Mouse (Mus musculus) bone marrow macrophage, adult 2 months (primary cell): ENCODE measurements around the gene Zfp386. TPM values are rescaled to one million over a fixed set of nuclear protein-coding genes. Genes with fewer than 3 reads are reported as not detected.

Experiments
- H3K27ac ChIP-seq: 2 replicates; pipeline ENCODE4 v1.5.1; 2012; ENCODE audit warnings: low read depth, low read length; ENCODE audit not compliant: insufficient read depth
- H3K4me1 ChIP-seq: 2 replicates; pipeline ENCODE4 v1.6.1; 2012; ENCODE audit warnings: low read length; ENCODE audit not compliant: control insufficient read depth, insufficient read depth
- H3K4me3 ChIP-seq: 2 replicates; pipeline ENCODE4 v1.5.1; 2012; ENCODE audit warnings: mild to moderate bottlenecking, low read length, moderate library complexity; ENCODE audit not compliant: insufficient read depth
- CTCF ChIP-seq: IDR thresholded peaks from 2 replicates; pipeline ENCODE4 v1.5.1; 2012; ENCODE audit warnings: low read depth, mild to moderate bottlenecking, low read length, moderate library complexity
- POLR2A ChIP-seq: IDR thresholded peaks from 2 replicates; pipeline ENCODE4 v1.6.1; 2012; ENCODE audit warnings: mild to moderate bottlenecking, low read depth, low read length, borderline replicate concordance
- polyA plus RNA-seq: library from polyadenylated mRNA; stranded (reverse); fragments of >200 nt; gene quantifications from 2 replicates; pipeline ENCODE4 v1.2.4, GENCODE M21; 2012; ENCODE audit not compliant: missing spikeins, insufficient read depth, insufficient read length

Gene Zfp386
- polyA plus RNA-seq, 1 experiment, result 29.5 TPM

DNA sequence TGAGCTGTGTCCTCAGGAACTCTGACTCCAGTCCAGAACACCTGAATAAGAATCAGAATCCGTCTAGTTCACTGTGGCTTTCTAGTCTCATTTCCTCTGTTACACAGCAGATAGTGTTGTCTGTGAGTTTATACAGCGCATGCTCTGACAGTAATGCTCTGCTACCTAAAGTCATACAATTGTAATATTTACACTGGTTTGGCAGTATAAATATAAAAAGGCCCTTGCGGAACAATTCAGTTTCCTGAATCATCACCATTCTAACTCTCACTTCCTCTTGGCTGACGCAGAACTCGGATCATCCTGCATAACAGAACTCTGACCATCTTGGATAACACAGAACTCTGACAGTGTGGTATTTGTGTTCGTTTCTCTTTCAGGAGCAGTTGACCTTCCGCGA, 6.8 kb downstream of the Zfp386 start:
- TF ChIP-seq CTCF, result no peak
- no peak for TF ChIP-seq POLR2A
- Histone ChIP-seq H3K4me3 (peak overlapping the region; percentile 10; the same call in 1 of the 2 replicates), H3K27ac (peak overlapping the region; percentile 22), H3K4me1 (peaks cover 21% of the 10 kb centered on the region)

DNA sequence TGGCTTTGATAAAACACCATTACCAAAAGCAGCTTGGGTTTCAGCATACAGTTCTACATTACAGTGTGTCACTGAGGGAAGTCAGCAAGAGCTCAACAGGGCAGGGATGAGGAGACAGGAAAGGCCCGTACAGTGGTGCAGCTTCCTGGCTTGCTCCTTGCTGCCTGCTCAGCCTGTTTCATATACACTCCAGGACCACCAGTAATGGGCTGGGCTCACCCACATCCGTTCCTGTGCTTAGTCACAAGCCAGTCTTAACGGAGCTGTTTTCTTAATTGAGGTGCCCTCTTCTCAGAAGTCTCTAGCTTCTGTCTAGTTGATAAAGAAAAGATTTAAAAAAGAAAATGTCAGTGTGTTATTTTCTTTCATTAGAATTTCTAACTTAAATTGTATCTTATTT, 8.6 kb downstream of the Zfp386 start:
- Histone ChIP-seq H3K27ac (no peak overlapping the region), H3K4me3 (no peak overlapping the region), H3K4me1 (peaks cover 21% of the 10 kb centered on the region)
- TF ChIP-seq CTCF, result no peak
- TF ChIP-seq POLR2A, result no peak

DNA sequence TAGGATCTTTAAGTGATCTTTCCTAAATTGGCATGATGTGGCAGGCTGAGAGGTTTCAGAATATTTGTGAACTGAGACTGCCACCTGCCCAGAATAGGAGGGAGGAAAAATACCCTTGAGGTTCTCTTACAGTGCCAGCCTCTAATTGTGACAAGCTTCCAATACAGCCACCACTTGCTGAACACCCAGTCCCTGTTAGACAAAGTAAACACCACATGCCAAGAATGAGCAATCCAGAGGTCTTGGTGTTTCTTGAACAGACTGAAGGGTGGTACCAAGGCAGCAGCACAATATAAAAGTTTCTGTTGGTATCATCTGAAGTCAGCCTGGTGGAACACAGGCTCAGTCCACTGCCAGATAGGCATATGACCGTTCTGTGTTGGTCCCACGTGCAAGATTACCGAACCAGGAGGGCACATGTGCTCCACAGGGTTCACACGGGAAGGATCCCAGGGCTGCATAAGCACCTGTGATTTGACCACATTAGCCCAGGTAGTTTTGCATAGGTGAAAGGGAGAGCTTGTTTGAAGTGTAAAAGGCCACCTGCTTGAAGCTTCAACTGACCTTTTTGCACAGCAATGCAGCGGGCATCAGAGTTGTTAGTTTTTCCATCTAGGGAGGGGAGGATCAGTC, 14.2 kb downstream of the Zfp386 start:
- Histone ChIP-seq H3K4me1 (no peaks in the 10 kb centered on the region), H3K27ac (no peak overlapping the region), H3K4me3 (no peak overlapping the region)
- TF ChIP-seq POLR2A (no peak), CTCF (no peak)

DNA sequence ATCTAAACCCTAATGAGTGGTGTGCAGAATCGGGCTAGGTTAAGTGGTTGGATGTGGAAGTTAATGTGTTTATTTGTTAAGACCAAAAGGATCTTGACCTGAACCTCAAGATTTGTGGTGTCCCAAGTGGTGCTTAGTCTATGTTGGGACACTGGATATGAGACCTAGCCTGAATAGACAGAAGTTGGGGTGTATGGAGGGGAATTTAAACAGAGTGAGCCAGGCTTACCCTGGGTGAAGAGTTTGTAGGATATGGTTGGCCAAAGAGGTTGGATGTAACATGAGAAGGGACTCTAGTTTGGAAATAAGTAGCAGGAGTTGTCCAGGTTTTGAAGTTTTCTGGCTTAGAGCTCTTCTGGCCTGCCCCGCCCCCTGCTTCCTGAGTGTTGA, 14.7 kb downstream of the Zfp386 start:
- no peak overlapping the region for H3K27ac ChIP-seq
- H3K4me3 ChIP-seq, result no peak overlapping the region
- TF ChIP-seq POLR2A (no peak), CTCF (no peak)
- no peaks in the 10 kb centered on the region for H3K4me1 ChIP-seq

DNA sequence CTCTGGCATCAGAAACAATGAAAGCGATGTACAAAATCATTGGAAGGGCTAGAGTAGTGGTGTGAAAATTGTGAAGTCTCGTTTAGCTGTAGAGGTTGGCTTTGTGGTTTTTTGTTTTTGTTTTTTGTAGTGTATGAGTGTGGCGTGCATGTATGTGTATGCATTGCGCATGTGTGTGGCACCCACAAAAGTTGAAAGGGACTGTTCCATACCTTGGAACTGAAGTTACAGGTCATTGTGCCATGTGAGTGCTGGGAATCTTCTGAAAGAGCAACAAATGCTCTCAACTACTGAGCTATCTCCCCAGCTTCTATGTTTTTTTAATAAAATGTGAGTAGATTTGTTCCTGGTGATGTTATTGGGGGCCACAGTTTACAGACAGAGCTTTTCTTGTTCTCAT, 15.5 kb downstream of the Zfp386 start:
- TF ChIP-seq POLR2A (no peak), CTCF (no peak)
- Histone ChIP-seq H3K27ac (no peak overlapping the region), H3K4me1 (no peaks in the 10 kb centered on the region), H3K4me3 (no peak overlapping the region)

DNA sequence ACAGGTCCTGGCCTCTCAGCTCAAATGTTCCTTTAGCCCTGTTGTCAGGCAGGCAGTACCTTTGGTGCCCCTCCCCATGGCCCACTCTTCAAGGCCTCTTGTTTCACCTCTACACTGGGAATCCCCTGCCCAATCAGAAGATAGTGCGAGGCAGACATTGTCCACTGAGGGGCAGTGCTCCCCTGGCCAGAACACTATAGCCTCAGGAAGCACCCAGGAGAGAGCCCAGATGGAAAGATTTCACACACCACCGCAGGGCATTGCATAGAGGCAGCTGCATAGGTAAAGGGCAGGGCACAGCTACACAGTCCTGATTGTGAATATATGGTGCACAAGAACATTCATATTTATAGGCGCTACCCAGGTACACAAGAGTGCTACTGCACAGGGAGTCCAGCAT, 23.5 kb downstream of the Zfp386 start:
- no peak overlapping the region for H3K27ac ChIP-seq
- H3K4me1 ChIP-seq, result no peaks in the 10 kb centered on the region
- TF ChIP-seq CTCF, result peak; percentile 23; the same call in 1 of the 2 replicates
- TF ChIP-seq POLR2A, result no peak
- H3K4me3 ChIP-seq, result no peak overlapping the region

DNA sequence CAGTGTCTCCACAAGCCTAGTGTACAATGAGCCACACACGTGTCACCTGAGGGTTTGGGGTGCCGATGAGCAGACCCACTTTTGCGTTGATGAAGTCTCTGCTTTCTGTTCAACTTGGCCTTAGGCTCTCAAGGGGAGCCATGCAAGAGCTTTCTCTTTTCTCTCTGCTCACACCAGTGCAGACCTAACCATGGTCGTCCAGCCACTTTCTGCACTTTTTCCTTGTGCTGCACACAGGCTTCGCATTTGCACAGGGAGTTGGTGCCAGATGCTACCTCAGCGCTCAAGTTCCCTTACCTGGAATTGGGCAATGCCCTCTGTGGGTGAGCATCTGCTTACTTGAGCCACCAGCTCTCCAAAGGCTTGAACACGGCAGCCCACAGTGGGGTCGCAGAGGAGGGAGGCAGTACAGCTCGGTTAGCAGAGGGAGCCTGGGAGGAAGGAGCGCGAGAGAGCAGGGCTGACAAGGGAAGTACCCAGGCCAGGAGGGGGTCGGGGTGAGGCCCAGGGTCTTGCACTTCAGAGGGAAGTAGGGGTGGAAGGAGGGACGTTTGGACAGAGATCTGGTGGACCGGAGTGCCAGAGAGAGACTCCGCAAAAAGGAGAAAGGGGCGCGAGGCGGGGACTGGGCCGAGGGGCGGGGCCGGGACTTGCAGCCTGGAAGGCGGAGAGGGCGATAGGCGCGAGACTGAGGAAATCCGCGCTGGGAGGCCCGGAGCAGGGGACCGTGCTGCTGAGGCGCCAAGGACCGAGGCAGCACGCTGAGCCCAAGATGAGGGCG, 29.7 kb downstream of the Zfp386 start, which contains the start of gene Vipr2:
TSS of gene Vipr2 (plus strand) at position 653 of the 781 bp plus-strand sequence.
- no peaks in the 10 kb centered on the region for H3K4me1 ChIP-seq
- H3K4me3 ChIP-seq, result peak within 1 kb of the TSS; percentile 64
- no peak for TF ChIP-seq POLR2A
- no peak for TF ChIP-seq CTCF
- H3K27ac ChIP-seq, result no peak within 1 kb of the TSS

DNA sequence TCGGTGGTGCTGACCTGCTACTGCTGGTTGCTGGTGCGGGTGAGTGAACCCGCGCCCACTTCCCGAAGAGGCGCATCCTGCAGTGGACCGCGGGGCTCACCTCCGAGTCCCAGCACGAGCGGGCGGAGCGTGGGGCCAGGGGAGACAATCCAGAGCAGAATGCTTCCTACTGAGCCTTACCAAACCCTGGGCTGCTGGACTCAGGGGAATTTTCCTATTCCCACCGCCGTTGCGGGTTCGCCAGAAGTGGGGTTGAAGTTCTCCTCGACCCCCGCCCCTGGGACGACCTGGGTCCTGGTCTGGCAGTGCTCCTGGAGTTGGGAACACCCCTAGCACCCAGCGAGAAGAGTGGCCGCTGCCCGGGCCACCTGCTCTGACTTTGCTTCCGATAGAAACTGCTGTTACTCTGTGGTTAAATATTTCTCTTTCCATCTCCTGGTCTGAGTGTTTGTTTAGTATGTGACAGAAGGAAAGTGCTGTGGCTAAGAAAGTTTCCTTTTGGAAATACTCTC, 30.4 kb downstream of the Zfp386 start:
- no peak for TF ChIP-seq POLR2A
- no peak for TF ChIP-seq CTCF
- no peak overlapping the region for H3K27ac ChIP-seq
- peak overlapping the region; percentile 64 for H3K4me3 ChIP-seq
- H3K4me1 ChIP-seq, result no peaks in the 10 kb centered on the region

DNA sequence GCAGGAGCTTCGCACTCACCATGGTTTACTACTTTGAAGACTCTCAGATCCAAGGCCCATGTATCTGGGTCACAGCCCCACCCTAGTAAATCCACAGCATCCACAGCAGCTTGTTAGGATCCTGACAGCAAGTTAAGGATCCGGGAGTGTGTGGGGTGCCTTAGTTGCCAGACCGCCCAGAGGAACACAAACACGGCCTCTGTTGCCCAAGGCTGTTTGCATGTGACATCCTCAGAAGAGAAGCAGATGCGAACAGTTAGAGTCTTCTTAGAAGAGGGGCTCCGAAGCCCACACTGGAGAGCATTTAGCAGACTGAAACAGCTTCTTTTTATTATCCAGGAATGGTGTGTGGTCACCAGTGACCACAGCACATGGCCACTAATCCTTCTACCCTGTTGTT, 35.6 kb downstream of the Zfp386 start:
- H3K4me1 ChIP-seq, result no peaks in the 10 kb centered on the region
- H3K4me3 ChIP-seq, result no peak overlapping the region
- no peak overlapping the region for H3K27ac ChIP-seq
- TF ChIP-seq CTCF (no peak), POLR2A (no peak)

DNA sequence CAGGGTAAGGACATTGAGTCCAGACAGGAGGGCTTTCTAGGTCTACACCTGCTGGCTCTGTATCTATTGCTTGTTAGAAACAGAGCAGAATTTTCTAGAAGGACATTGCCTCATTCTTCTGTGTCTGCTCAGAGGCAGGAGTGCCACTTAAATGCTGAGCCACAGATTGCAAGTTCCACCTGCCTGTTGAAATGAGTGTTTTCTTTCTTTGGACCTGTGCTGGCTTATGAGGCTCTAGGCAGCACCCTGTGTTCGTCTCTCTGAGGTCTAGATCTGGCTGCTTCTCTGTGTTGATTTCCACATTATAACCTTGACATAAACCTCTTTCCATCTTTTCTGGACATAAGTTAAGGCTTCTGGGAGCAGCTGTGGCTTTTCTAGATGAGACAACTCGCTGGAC, 36.8 kb downstream of the Zfp386 start:
- TF ChIP-seq POLR2A (no peak), CTCF (no peak)
- H3K27ac ChIP-seq, result no peak overlapping the region
- H3K4me1 ChIP-seq, result no peaks in the 10 kb centered on the region
- H3K4me3 ChIP-seq, result no peak overlapping the region
